Mouse (Mus musculus) inflammation-experienced regulatory T-cells, adult 6 months (primary cell): Measurements from ENCODE around the gene Gm49325. TPM values are rescaled to one million over a fixed set of nuclear protein-coding genes. Genes with fewer than 3 reads are reported as not detected.

Source experiments
- ATAC-seq: one replicate; pipeline ENCODE4 v1.8.0; 2017
- polyA plus RNA-seq, 3 experiments: library from polyadenylated mRNA; unstranded; fragments of 100-300 nt; shearing (Covaris generic); gene quantifications; one replicate each; pipeline ENCODE4 v1.2.1; 2017

Gm49325 gene
- polyA plus RNA-seq, 3 experiments from 2014 or later = 3.6 to 10.0 TPM; not detected in 1

DNA sequence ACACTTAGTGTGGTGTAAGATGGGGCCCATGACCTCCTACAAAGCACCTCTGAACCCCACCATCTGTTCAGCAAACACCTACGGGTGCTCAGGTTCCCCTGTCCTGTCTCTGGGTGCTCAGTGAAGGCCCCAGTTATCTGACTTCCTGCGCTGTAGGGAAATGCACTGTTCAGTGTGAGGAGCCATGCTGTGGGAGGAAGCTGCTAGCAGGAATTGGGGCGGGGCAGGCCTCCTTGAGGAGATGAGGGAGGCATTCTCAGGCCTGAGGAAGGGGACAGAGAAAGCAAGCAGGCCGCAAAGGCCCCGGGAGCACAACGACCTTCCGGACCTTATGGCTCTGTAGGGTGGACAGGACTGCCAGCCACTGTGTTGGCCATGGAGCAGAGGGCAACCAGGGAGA lies 16.9 kb upstream of the Gm49325 start:
- no peak for ATAC-seq

GRCm38 (mm10) chr10:77589749-77590148 lies 16.2 kb upstream of the Gm49325 start:
- no peak for ATAC-seq

DNA sequence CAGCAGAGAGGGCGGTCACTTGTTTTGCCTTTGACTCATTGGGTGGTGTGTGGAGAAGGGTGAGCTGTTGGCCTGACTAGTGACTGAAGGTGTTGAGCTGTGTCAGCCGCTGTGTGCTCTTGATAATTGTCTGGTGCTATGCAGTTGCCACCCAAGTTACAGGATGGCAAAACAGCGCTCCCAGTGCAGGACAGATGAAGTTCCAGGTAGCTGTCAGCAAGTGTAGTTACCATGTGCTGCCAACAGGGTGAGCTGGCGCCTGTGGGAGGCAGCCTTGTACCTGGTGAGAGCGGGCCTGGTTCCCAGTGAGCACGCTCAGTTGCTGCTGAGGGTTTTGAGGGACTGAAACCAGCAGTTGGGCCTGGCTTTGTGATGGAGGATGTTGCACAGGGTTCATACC lies 15.2 kb upstream of the Gm49325 start:
- ATAC-seq = peak; percentile 98

GRCm38 (mm10) chr10:77591546-77591945 lies 14.5 kb upstream of the Gm49325 start:
- no peak for ATAC-seq

- ATAC-seq = no peak
These were observed 9.9 kb upstream of the Gm49325 start for GRCm38 (mm10) chr10:77596060-77596459.

GRCm38 (mm10) chr10:77603021-77603420 lies 3.0 kb upstream of the Gm49325 start:
- no peak for ATAC-seq

- ATAC-seq = no peak
These were observed 1.9 kb upstream of the Gm49325 start for GRCm38 (mm10) chr10:77604111-77604510.

GRCm38 (mm10) chr10:77604958-77605357 lies 1.0 kb upstream of the Gm49325 start:
- ATAC-seq = no peak

GRCm38 (mm10) chr10:77605368-77605767 lies 629 bp upstream of the Gm49325 start:
- no peak for ATAC-seq

- ATAC-seq = peak; percentile 67
These were observed 858 bp downstream of the Gm49325 start for GRCm38 (mm10) chr10:77606855-77607254.

- ATAC-seq = no peak
These were observed 1.4 kb downstream of the Gm49325 start for GRCm38 (mm10) chr10:77607441-77607840.

- ATAC-seq = no peak
These were observed 2.6 kb downstream of the Gm49325 start for GRCm38 (mm10) chr10:77608589-77608988.

- no peak for ATAC-seq
These were observed 4.4 kb downstream of the Gm49325 start for GRCm38 (mm10) chr10:77610221-77610961.

DNA sequence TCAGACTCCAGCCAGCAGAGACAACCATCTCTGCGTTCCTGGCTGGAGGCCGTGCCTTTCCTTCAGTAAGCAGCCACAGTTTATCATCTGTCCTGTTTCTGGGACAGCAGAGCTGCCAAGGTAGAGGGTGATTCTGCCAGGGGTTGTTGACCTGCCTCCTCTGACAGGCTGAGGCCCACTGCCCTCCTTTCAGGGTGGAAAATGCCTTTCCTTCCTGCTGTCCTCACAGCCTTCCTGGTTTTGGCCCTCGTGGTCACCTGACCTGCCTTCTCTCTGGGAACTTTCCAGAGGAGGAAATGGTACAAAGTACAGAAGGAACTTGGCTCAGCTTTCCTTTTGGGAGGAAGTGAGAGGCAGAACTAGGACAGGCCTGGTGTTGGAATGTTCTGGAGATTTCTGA lies 7.4 kb downstream of the Gm49325 start:
- no peak for ATAC-seq

DNA sequence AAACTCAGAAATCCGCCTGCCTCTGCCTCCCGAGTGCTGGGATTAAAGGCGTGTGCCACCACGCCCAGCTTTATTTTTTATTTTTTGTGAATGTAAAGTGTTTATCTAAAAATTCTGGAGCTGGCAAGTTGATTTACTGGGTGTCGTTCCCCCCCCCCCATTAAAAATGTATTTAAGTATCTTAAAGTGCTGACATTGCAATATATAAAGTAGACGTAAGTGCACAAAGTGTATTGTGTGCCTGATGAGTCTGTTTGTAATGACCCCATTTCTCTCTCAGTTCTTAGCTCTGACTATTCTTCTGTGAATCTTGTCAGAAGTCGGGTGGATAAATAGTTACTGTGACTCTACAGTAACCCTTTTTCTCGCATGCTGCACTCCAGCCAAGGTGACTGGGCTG lies 9.7 kb downstream of the Gm49325 start:
- ATAC-seq = no peak

DNA sequence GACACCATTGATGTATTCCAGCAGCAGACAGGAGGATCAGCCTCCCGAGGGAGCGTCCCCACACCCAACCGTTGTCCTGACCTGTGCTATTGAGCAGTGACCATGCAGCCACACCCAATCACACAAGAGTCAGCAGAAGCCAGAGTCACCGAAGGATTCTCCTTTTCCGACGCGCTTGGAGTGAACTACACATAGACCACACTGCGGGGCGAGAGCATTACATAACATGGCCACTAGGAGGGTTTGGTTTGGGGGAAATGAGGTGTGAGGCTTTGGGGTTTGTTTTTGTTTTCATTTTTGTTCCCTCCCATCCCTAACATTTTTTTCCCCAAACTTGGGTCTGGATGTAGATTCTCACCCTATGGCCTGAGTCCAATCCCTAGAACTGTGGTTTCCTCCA lies 10.2 kb downstream of the Gm49325 start:
- ATAC-seq = no peak

DNA sequence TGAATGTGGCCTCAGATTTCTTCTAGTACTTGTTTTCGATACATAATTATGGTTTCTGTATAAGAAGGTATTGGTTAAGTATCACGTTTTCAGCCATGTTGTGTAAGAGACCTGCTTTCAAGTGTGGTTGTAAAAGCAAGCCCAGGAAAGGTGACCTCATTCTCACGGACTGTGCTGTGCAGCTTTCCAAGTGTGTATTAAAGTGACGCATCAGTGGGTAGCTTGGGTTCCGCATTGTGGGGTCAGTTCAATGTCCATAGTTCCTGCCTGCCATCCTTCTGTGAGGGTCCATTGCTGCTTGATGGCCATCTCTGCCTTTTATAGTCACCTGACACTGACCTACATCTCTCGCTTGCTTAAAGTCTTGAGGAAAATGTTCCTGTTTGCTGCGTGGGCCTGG lies 10.9 kb downstream of the Gm49325 start:
- ATAC-seq = no peak

- no peak for ATAC-seq
These were observed 15.5 kb downstream of the Gm49325 start for GRCm38 (mm10) chr10:77621546-77621945.

DNA sequence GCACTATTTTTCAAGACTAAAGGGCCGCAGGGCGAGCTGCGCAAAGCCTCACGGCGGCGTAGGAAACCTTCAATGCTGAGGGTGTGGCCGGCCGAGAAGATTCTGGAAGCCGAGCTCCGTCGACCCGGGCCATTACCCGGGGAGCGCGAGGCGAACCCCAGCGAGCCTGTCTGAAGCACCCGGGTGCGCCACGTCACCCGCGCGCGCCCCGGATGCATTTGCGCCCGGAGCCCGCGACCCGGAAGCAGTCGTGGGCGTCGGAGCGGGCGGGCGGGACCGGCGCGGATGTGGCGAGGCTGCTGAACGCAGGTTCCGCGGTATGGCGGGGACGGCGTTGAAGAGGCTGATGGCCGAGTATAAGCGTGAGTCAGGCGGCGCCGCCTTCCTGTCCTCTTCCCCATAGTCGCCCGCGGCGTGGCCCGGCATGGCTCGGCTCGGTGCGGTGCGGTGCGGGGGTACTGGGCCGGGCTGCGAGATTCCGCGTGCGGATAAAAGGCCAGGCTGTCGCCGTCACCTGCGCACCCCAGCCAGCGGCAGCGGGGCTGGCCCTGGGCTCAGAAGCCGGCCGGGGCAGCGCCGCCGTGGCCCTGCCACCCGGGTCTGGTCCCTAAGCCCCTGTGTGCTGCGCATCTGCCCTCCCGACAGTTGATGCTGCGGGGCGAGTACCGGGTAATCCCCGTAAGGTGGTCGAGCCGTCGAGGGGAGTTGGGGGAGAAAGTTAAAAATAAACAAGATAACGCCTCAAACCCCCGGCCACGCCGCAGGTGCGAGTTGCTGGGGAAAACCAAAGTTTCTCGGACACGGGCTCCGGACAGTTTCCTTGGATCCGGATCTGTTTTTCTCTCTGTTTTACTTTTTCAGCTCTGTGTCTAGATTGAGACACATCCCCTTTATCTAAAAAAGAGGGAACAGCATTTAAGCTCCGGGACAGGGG lies 16.3 kb downstream of the Gm49325 start, which contains the start of gene Ube2g2:
Gene Ube2g2, plus strand, starts transcription at position 221 of the 934 bp plus-strand sequence.
- peak; percentile 86 for ATAC-seq

DNA sequence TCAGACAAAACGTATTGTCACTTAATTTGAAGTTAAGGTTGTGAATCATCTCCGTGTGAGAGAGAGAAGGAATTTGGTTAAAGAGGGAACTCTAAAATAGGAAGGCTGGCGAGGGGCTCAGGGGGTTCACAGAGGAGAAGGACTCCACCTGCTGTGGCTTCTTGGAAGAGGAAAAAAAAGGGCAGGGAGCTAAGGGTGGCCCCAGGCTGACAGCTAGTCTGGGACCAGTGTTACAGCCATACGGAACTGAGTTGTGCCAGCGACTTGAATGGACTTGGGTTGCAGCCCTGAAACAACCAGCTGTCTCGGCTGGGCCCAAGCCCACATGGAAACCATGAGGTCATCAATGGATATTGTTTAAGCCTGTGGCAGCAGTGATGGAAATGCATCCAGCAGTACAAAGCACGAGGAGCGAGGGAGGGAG lies 17.1 kb downstream of the Gm49325 start:
- ATAC-seq = no peak

DNA sequence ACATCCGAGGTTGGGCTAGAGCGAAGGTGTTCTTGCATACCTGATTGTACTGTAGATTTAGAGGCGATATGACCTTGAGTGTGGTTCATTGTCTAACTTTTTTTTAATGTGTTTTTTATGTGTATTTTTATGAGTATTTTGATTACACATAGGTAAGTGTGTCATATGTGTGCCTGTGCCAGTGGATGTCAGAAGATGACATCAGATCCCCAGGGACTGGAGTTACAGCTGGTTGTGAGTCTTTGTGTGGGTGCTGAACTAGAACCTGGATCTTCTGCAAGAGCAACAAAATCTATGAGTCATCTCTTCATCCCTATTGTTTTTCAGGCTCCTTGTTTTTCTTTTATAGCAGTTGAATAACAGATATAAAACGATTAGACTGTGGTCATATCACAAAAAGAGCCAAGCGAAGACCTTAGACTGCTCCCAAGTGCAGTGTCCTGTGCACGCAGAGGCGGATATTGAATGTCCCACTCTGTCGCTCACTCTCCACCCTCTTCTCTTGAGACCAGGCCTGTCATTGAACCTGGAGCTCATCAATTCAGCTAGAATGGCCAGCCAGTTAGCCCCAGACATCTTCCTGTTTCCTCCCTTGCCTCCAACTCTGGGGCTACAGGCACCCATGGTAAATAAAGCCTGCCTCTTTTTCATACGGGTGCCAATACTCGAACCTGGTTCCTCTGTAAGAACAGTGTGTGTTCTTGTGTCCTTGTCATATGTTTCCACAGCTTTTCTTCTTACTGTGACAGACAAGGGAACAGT lies 17.8 kb downstream of the Gm49325 start:
- ATAC-seq = no peak

DNA sequence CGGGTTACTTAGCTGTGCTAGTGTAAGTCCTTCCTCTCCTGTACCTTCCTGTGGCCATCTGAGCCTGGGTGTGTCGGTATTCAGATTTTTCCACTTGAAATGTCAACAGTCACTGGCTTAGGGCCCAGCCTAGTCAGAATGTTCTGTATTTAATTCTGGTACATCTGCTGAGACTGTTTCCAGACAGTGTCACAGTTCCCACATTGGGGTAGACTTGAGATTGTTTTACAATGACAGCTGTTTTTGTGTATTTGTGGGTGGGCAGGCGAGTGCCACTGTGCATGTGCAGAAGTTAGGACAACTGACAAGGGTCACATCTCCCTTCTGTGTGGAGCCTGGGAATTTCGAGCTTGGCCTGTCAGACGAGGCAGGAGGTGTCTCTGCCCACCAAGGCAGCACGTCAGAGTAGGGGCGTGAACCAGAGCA lies 18.6 kb downstream of the Gm49325 start:
- no peak for ATAC-seq

DNA sequence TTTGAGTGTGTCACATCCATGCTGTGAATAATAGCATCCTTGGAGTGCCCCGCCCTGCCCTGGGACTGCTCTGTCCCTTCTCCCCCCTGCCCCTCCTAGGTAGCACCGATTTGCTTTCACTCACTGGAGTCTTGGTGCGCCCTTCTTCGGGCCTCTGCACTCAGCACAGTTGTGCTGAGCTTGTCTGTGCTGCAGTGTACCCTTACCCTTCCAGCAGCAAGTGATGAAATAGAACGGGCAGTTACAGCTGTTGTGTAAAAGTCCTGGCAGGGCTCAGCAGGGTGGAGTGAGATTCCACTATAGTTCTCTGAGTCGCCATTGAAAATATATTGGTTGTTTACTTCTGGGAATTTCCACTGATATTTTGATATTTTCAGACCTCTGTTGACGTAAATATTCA lies 20.0 kb downstream of the Gm49325 start:
- no peak for ATAC-seq
